Mouse (Mus musculus): ENCODE measurements around the gene Prrc2a.

- TF ChIP-seq CTCF (IDR thresholded peaks at IDR 0.05; ENCODE audit: extremely low read depth, insufficient read depth, low read length) (no peak), POLR2A (IDR thresholded peaks at IDR 0.05; ENCODE audit: extremely low read depth, insufficient read depth, low read length) (no peak)
Observed at GRCm38 (mm10) chr17:35155451-35155850, 9.2 kb downstream of the Prrc2a start.
